Mouse (Mus musculus) B cell, adult 62 days (primary cell): ENCODE results near the gene Lepr. TPM values are rescaled to one million over a fixed set of nuclear protein-coding genes. Genes with fewer than 3 reads are reported as not detected.

Experiments used
- total RNA-seq: library from RNA; stranded (reverse); gene quantifications from 4 replicates; pipeline ENCODE4 v1.2.4, GENCODE M21; 2023

The Lepr gene
- total RNA-seq = 0.25 to 0.52 TPM in 2 of 4 replicates, not detected in the others

GRCm38 (mm10) chr4:101717367-101718121, at the start of gene Lepr:
Gene Lepr (plus strand): TSS chr4:101717404.

DNA sequence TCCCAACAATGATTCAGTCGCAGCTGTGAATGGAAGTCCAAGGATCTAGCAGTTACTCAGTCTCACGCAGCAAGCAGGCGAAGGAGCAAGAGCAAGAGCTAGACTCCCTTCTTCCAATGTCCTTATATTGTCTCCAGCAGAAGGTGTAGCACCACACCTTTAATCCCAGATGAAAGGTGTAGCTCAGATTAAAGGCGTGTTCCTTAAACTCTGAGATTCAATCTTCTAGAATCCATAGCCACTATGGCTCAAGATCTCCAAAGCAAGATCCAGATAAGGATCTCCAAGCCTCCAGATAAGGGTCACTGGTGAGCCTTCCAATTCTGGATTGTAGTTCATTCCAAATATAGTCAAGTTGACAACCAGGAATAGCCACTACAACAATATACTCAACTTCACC, 126.7 kb downstream of the Lepr start, which contains the start of gene B020004J07Rik:
Gene B020004J07Rik, minus strand, starts transcription at position 101 of the 400 bp plus-strand sequence.

Other genes starting within 250 kb of the Lepr start
- gene Dnajc6, start 220.8 kb upstream of the Lepr start, total RNA-seq = not detected in 4 replicates
- 20.8 to 26.3 TPM (median 23.7 TPM) in 4 replicates for gene Leprot, start 69.7 kb upstream of the Lepr start, total RNA-seq
- gene B020004J07Rik, start 126.6 kb downstream of the Lepr start, total RNA-seq = not detected in 4 replicates
- not detected in 4 replicates for gene C130073F10Rik, start 176.4 kb downstream of the Lepr start, total RNA-seq
- gene Gm12800, start 191.7 kb downstream of the Lepr start, total RNA-seq = not detected in 4 replicates
- gene Gm12794, start 223.0 kb downstream of the Lepr start, total RNA-seq = not detected in 4 replicates